Mouse (Mus musculus) mouse trophoblast stem cell (cell line): ENCODE measurements around the gene Psors1c2.

ENCODE experiments used
- in situ Hi-C, 2 experiments: fragments of 300-500 bp; cut with MseI, MboI; formaldehyde crosslinking; loops; 2 replicates in 1 of 2; 3 replicates in 1 of 2; pipeline ENCODE4 v1.15.1; 2025

Gene Psors1c2

GRCm38 (mm10) chr17:35517526-35517925 is 15.5 kb upstream of the Psors1c2 start:
- in situ Hi-C loops, result no loop called here

- in situ Hi-C loops, result no loop called here
These were observed 8.6 kb upstream of the Psors1c2 start for GRCm38 (mm10) chr17:35524354-35524753.

GRCm38 (mm10) chr17:35526644-35527043 is 6.4 kb upstream of the Psors1c2 start:
- in situ Hi-C loops, result no loop called here

GRCm38 (mm10) chr17:35532360-35532759 is 641 bp upstream of the Psors1c2 start:
- in situ Hi-C loops, result no loop called here

- in situ Hi-C loops, result no loop called here
These were observed 1.3 kb downstream of the Psors1c2 start for GRCm38 (mm10) chr17:35534343-35534742.

GRCm38 (mm10) chr17:35537421-35537820 is 4.4 kb downstream of the Psors1c2 start:
- in situ Hi-C loops, result no loop called here

GRCm38 (mm10) chr17:35538476-35538875 is 5.5 kb downstream of the Psors1c2 start:
- in situ Hi-C loops, result no loop called here

- in situ Hi-C loops, result no loop called here
These were observed 6.5 kb downstream of the Psors1c2 start for GRCm38 (mm10) chr17:35539540-35539939.

GRCm38 (mm10) chr17:35542761-35543411 is 9.9 kb downstream of the Psors1c2 start:
- in situ Hi-C loops, result no loop called here

- in situ Hi-C loops, result no loop called here
These were observed 10.4 kb downstream of the Psors1c2 start for GRCm38 (mm10) chr17:35543412-35543861.

- in situ Hi-C loops, result no loop called here
These were observed 11.0 kb downstream of the Psors1c2 start for GRCm38 (mm10) chr17:35544001-35544400.

GRCm38 (mm10) chr17:35544680-35545079 is 11.7 kb downstream of the Psors1c2 start:
- in situ Hi-C loops, result no loop called here

GRCm38 (mm10) chr17:35547465-35547864 is 14.5 kb downstream of the Psors1c2 start:
- in situ Hi-C loops, result no loop called here

GRCm38 (mm10) chr17:35548636-35549035 is 15.6 kb downstream of the Psors1c2 start:
- in situ Hi-C loops, result no loop called here

- in situ Hi-C loops, result no loop called here
These were observed 16.6 kb downstream of the Psors1c2 start for GRCm38 (mm10) chr17:35549437-35550142.

- in situ Hi-C loops, result no loop called here
These were observed 17.1 kb downstream of the Psors1c2 start for GRCm38 (mm10) chr17:35550143-35550494.

GRCm38 (mm10) chr17:35550871-35551270 is 17.9 kb downstream of the Psors1c2 start:
- in situ Hi-C loops, result no loop called here

GRCm38 (mm10) chr17:35551881-35552414 is 18.9 kb downstream of the Psors1c2 start, which contains the start of gene Cdsn:
Gene Cdsn (plus strand): TSS chr17:35552128.
- in situ Hi-C loops, result no loop called here

GRCm38 (mm10) chr17:35554321-35554720 is 21.3 kb downstream of the Psors1c2 start:
- in situ Hi-C loops, result no loop called here

- in situ Hi-C loops, result no loop called here
These were observed 21.9 kb downstream of the Psors1c2 start for GRCm38 (mm10) chr17:35554761-35555397.

- in situ Hi-C loops, result no loop called here
These were observed 23.3 kb downstream of the Psors1c2 start for GRCm38 (mm10) chr17:35556186-35556765.

GRCm38 (mm10) chr17:35556812-35557211 is 23.8 kb downstream of the Psors1c2 start:
- in situ Hi-C loops, result no loop called here
